In genomic region chrX:12936406-12937172, GRCm38 (mm10) we compare ENCODE assay signal across 7 mouse cellular contexts.
DNase-seq lines count a peak whose midpoint lies in the region; ATAC-seq and TF ChIP-seq lines count a peak whose summit lies in the region.

No protein-coding gene starts in this region.

- H3K27me3 ChIP-seq in heart, adult 2 months (ENCODE audit: control insufficient read depth, insufficient read depth, low read length) = no peaks in the 10 kb centered on the region
- no peaks in the 10 kb centered on the region for H3K27me3 ChIP-seq in kidney, adult 2 months (replicated peaks; ENCODE audit: control insufficient read depth, insufficient read depth, low read length)
- 0 out of 2 replicates have a peak, but pooled peaks cover 11% of the 10 kb centered on the region for H3K27me3 ChIP-seq in limb, embryonic 15.5 days
- no peaks in the 10 kb centered on the region for H3K27me3 ChIP-seq in midbrain, embryonic 14.5 days (ENCODE audit: control insufficient read depth, insufficient read depth, low read length)

- peak overlapping the region; percentile 37 for H3K4me3 ChIP-seq in heart, adult 2 months
- peak overlapping the region; percentile 72 for H3K4me3 ChIP-seq in kidney, adult 2 months (ENCODE audit: insufficient read depth, low read depth, low read length)
- H3K4me3 ChIP-seq in limb, embryonic 15.5 days = peak overlapping the region; percentile 44
- H3K4me3 ChIP-seq in midbrain, embryonic 14.5 days (replicated peaks; ENCODE audit: low read depth, low read length) = peak overlapping the region; percentile 38

- peak overlapping the region; percentile 47 for H3K27ac ChIP-seq in heart, adult 2 months
- no peak overlapping the region; the same call in none of the 2 replicates for H3K27ac ChIP-seq in kidney, adult 2 months (ENCODE audit: insufficient read depth, low read depth, low read length)
- H3K27ac ChIP-seq in limb, embryonic 15.5 days = no peak overlapping the region
- H3K27ac ChIP-seq in midbrain, embryonic 14.5 days (replicated peaks; ENCODE audit: low read depth, low read length) = no peak overlapping the region

- no peaks in the 10 kb centered on the region for H3K4me1 ChIP-seq in heart, adult 2 months (ENCODE audit: control insufficient read depth, insufficient read depth, low read length)
- H3K4me1 ChIP-seq in kidney, adult 2 months (ENCODE audit: control insufficient read depth, insufficient read depth, low read length) = peaks cover 3% of the 10 kb centered on the region; the same call in 1 of the 2 replicates
- H3K4me1 ChIP-seq in limb, embryonic 15.5 days = no peaks in the 10 kb centered on the region
- H3K4me1 ChIP-seq in midbrain, embryonic 14.5 days (ENCODE audit: control insufficient read depth, insufficient read depth, low read length) = no peaks in the 10 kb centered on the region

- H3K79me2 ChIP-seq in heart, adult 2 months (replicated peaks; ENCODE audit: control insufficient read depth, insufficient read depth, low read length) = no peaks in the 10 kb centered on the region

- H3K9me3 ChIP-seq in limb, embryonic 15.5 days = no peaks in the 10 kb centered on the region
- H3K9me3 ChIP-seq in midbrain, embryonic 14.5 days (ENCODE audit: control insufficient read depth, low read length) = no peaks in the 10 kb centered on the region

- H3K36me3 ChIP-seq in heart, adult 2 months (ENCODE audit: control insufficient read depth, insufficient read depth, low read length) = no peaks in the 10 kb centered on the region
- H3K36me3 ChIP-seq in kidney, adult 2 months (ENCODE audit: control insufficient read depth, insufficient read depth, low read length) = no peaks in the 10 kb centered on the region
- no peaks in the 10 kb centered on the region for H3K36me3 ChIP-seq in limb, embryonic 15.5 days
- no peaks in the 10 kb centered on the region for H3K36me3 ChIP-seq in midbrain, embryonic 14.5 days (ENCODE audit: control insufficient read depth, insufficient read depth, low read length)

- ATAC-seq in limb, embryonic 15.5 days (ENCODE audit: insufficient number of reproducible peaks, low FRiP score, low TSS enrichment, low read depth) = no peak
- peak; percentile 46; the same call in 1 of the 2 replicates for ATAC-seq in midbrain, embryonic 14.5 days (ENCODE audit: low FRiP score, low TSS enrichment)

- intact Hi-C loops in heart, adult 2 months (cut with DNase I) = loop anchor here (10.0 kb wide), 1 partner anchor 128 kb away; no protein-coding TSS in a partner anchor

- no peak for TF ChIP-seq EP300 in heart, adult 2 months (IDR thresholded peaks at IDR 0.05; ENCODE audit: insufficient read depth, low read depth, low read length)

- H3K9ac ChIP-seq in heart, adult 2 months (ENCODE audit: low read depth, low read length) = peak overlapping the region; percentile 80
- 0 out of 2 replicates have a peak overlapping the region, but pooled peaks have one; percentile 23 for H3K9ac ChIP-seq in limb, embryonic 15.5 days
- peak overlapping the region; percentile 53 for H3K9ac ChIP-seq in midbrain, embryonic 14.5 days (replicated peaks; ENCODE audit: low read length)

- peak; percentile 57 for DNase-seq in adrenal gland, adult 2 months
- peak; percentile 41 for DNase-seq in embryo, embryonic 10 days (ENCODE audit: low spot score)
- peak; percentile 62 for DNase-seq in heart, adult 2 months
- peak; percentile 44 for DNase-seq in kidney, adult 2 months
- DNase-seq in midbrain, embryonic 14.5 days = peak; percentile 66
- peak; percentile 36 to 41 for DNase-seq in spleen, postnatal 10 days (ENCODE audit: low spot score in 2 of 2)

- TF ChIP-seq CTCF in heart, adult 2 months (IDR thresholded peaks at IDR 0.05) = no peak
- TF ChIP-seq CTCF in kidney, adult 2 months (conservative IDR thresholded peaks at IDR 0.05; ENCODE audit: insufficient read depth, insufficient read length, low read depth, low read length) = no peak

- H3K4me2 ChIP-seq in limb, embryonic 15.5 days = peak overlapping the region; percentile 59
- H3K4me2 ChIP-seq in midbrain, embryonic 14.5 days (ENCODE audit: low read length) = peak overlapping the region; percentile 59

- no peak for TF ChIP-seq POLR2A in heart, adult 2 months (IDR thresholded peaks at IDR 0.05; ENCODE audit: insufficient read depth, low read depth, low read length)
- TF ChIP-seq POLR2A in kidney, adult 2 months (IDR thresholded peaks at IDR 0.05; ENCODE audit: low read depth, low read length) = no peak

- WGBS in heart, adult 2 months = 20% methylated on average over 43 of the region's 43 CpGs
- 4% methylated on average over 43 of the region's 43 CpGs for WGBS in kidney, adult 2 months
- 13% methylated on average over 42 of the region's 43 CpGs for WGBS in limb, embryonic 15.5 days
- WGBS in midbrain, embryonic 14.5 days = 23% methylated on average over 43 of the region's 43 CpGs

Comparison
In these comparisons a context has a peak if more than half of its experiments do, and no peak if none do; other contexts are left out.
1. H3K9ac ChIP-seq: peak in every context shown above with its lines; median percentile 80 in heart, adult 2 months; 53 in midbrain, embryonic 14.5 days; 23 in limb, embryonic 15.5 days.